Mouse (Mus musculus): Measurements from ENCODE around the gene Asap2. TPM values are rescaled to one million over a fixed set of nuclear protein-coding genes. Genes with fewer than 3 reads are reported as not detected.

Asap2 gene
- polyA plus RNA-seq, 1 experiment from 2014 or later = 7.6 TPM

GRCm38 (mm10) chr12:21234560-21234959, 244.3 kb downstream of the Asap2 start:
- Histone ChIP-seq H3K4me2 (replicated peaks) (no peak overlapping the region), H3K9ac (no peak overlapping the region), H3K4me1 (no peaks in the 10 kb centered on the region), H3K27ac (replicated peaks) (no peak overlapping the region), H3K27me3 (no peaks in the 10 kb centered on the region), H3K36me3 (peaks cover 52% of the 10 kb centered on the region), H3K4me3 (replicated peaks) (no peak overlapping the region), H3K9me3 (replicated peaks) (no peaks in the 10 kb centered on the region)
- 78% methylated on average over 2 of the region's 2 CpGs for whole genome bisulfite sequencing
- no peak for ATAC-seq (ENCODE audit: insufficient number of reproducible peaks, low FRiP score, low TSS enrichment, low read depth)

GRCm38 (mm10) chr12:21241965-21242364, 251.7 kb downstream of the Asap2 start:
- no peak overlapping the region for H3K27ac ChIP-seq (replicated peaks)
- no peaks in the 10 kb centered on the region for H3K9me3 ChIP-seq (replicated peaks)
- H3K27me3 ChIP-seq = no peaks in the 10 kb centered on the region
- 88% methylated on average over 3 of the region's 3 CpGs for WGBS
- H3K9ac ChIP-seq = no peak overlapping the region
- no peak overlapping the region for H3K4me3 ChIP-seq (replicated peaks)
- ATAC-seq (ENCODE audit: insufficient number of reproducible peaks, low FRiP score, low TSS enrichment, low read depth) = no peak
- H3K4me2 ChIP-seq (replicated peaks) = no peak overlapping the region
- peaks cover 35% of the 10 kb centered on the region for H3K36me3 ChIP-seq
- no peaks in the 10 kb centered on the region for H3K4me1 ChIP-seq

- ATAC-seq (ENCODE audit: insufficient number of reproducible peaks, low FRiP score, low TSS enrichment, low read depth) = no peak
- Histone ChIP-seq H3K9me3 (replicated peaks) (no peaks in the 10 kb centered on the region), H3K4me3 (replicated peaks) (no peak overlapping the region), H3K27me3 (no peaks in the 10 kb centered on the region), H3K9ac (no peak overlapping the region), H3K4me1 (no peaks in the 10 kb centered on the region), H3K36me3 (peaks cover 34% of the 10 kb centered on the region), H3K4me2 (replicated peaks) (no peak overlapping the region), H3K27ac (replicated peaks) (no peak overlapping the region)
- 95% methylated on average over 11 of the region's 11 CpGs for WGBS
These were observed 254.2 kb downstream of the Asap2 start for GRCm38 (mm10) chr12:21244375-21244960.

- Histone ChIP-seq H3K27me3 (no peaks in the 10 kb centered on the region), H3K36me3 (peaks cover 54% of the 10 kb centered on the region), H3K4me2 (replicated peaks) (no peak overlapping the region), H3K27ac (replicated peaks) (no peak overlapping the region), H3K4me1 (no peaks in the 10 kb centered on the region), H3K9me3 (replicated peaks) (no peaks in the 10 kb centered on the region), H3K9ac (no peak overlapping the region), H3K4me3 (replicated peaks) (no peak overlapping the region)
- WGBS = 73% methylated on average over 7 of the region's 7 CpGs
- no peak for ATAC-seq (ENCODE audit: insufficient number of reproducible peaks, low FRiP score, low TSS enrichment, low read depth)
These were observed 257.6 kb downstream of the Asap2 start for GRCm38 (mm10) chr12:21247711-21248392.

DNA sequence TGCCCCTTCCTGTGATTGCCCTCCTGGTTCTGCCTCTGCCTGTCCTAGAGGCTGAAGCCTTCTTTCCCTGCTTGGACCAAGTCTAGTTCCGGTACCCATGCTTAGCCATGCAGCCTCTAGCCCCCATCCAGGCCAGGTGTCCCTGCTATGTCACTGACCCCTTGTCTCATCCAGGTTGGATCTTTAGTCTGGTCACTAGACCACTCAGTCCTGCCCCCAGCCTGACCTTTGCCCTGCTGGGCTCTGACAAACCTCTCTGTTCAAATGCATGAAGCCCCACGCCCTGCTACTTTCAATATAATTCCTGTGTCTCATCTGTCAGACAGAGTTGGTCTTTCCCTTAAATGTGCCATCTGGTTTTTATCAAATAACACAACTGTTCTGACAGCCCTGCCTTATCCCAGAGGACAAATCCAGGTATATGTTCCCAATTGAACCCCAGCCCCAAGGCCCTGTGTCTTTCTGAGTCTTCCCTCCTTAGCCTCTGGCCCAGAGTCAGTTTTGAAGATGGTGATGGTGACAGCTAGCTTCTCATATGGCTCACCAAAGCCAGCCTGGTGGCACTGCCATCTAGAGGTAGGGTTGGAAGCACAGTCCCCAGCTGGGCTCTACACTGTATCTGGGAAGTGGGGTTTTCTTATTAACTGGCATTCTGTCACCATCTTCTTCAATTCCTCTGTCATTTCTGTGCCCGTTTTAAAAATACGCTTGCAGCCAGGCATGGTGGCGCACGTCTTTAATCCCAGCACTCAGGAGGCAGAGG, 270.4 kb downstream of the Asap2 start:
- Histone ChIP-seq H3K9me3 (replicated peaks) (no peaks in the 10 kb centered on the region), H3K4me3 (replicated peaks) (no peak overlapping the region), H3K27ac (replicated peaks) (no peak overlapping the region), H3K27me3 (no peaks in the 10 kb centered on the region), H3K4me1 (no peaks in the 10 kb centered on the region), H3K9ac (no peak overlapping the region), H3K4me2 (replicated peaks) (no peak overlapping the region), H3K36me3 (peaks cover 52% of the 10 kb centered on the region)
- 86% methylated on average over 6 of the region's 6 CpGs for WGBS
- ATAC-seq (ENCODE audit: insufficient number of reproducible peaks, low FRiP score, low TSS enrichment, low read depth) = no peak

DNA sequence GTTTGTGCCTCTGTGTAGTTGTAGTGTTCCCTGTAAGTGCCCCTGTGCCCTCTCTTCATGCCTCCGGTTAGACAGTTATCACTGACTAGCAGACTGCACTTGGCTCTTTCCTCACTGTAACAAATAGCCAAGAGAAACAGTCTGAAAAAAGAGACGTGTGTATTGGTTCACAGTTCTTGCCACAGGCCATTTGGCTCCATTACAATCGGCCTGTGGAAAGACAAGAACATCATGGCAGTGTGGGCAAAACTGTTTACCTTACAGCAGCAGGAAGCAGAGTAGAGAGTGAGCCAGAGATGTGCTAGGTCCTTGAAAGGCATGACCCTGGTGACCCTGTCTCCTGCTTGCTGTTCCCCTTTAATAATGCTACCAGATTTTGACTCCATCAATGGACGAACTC, 271.3 kb downstream of the Asap2 start:
- no peaks in the 10 kb centered on the region for H3K4me1 ChIP-seq
- H3K27ac ChIP-seq (replicated peaks) = no peak overlapping the region
- H3K9ac ChIP-seq = no peak overlapping the region
- WGBS = 69% methylated on average over 4 of the region's 4 CpGs
- H3K27me3 ChIP-seq = no peaks in the 10 kb centered on the region
- peaks cover 53% of the 10 kb centered on the region for H3K36me3 ChIP-seq
- ATAC-seq (ENCODE audit: insufficient number of reproducible peaks, low FRiP score, low TSS enrichment, low read depth) = no peak
- no peak overlapping the region for H3K4me2 ChIP-seq (replicated peaks)
- no peaks in the 10 kb centered on the region for H3K9me3 ChIP-seq (replicated peaks)
- no peak overlapping the region for H3K4me3 ChIP-seq (replicated peaks)

GRCm38 (mm10) chr12:21263256-21263655, 273.0 kb downstream of the Asap2 start:
- H3K4me3 ChIP-seq (replicated peaks) = no peak overlapping the region

GRCm38 (mm10) chr12:21264241-21264640, 274.0 kb downstream of the Asap2 start:
- no peak overlapping the region for H3K9ac ChIP-seq
- WGBS = 72% methylated on average over 5 of the region's 5 CpGs
- no peak overlapping the region for H3K4me3 ChIP-seq (replicated peaks)
- no peak overlapping the region for H3K4me2 ChIP-seq (replicated peaks)
- H3K9me3 ChIP-seq (replicated peaks) = no peaks in the 10 kb centered on the region
- ATAC-seq (ENCODE audit: insufficient number of reproducible peaks, low FRiP score, low TSS enrichment, low read depth) = no peak
- H3K27me3 ChIP-seq = no peaks in the 10 kb centered on the region
- peaks cover 45% of the 10 kb centered on the region for H3K36me3 ChIP-seq
- H3K27ac ChIP-seq (replicated peaks) = 0 out of 2 replicates have a peak overlapping the region, but pooled peaks have one; percentile 9
- no peaks in the 10 kb centered on the region for H3K4me1 ChIP-seq

More at GRCm38 (mm10) chr12:21263256-21263655, 273.0 kb downstream of the Asap2 start:
- ATAC-seq (ENCODE audit: insufficient number of reproducible peaks, low FRiP score, low TSS enrichment, low read depth) = no peak
- no peaks in the 10 kb centered on the region for H3K9me3 ChIP-seq (replicated peaks)
- no peaks in the 10 kb centered on the region for H3K4me1 ChIP-seq
- no peak overlapping the region for H3K9ac ChIP-seq
- no peak overlapping the region for H3K4me2 ChIP-seq (replicated peaks)
- 91% methylated on average over 5 of the region's 5 CpGs for WGBS
- H3K27me3 ChIP-seq = no peaks in the 10 kb centered on the region
- peaks cover 44% of the 10 kb centered on the region for H3K36me3 ChIP-seq
- H3K27ac ChIP-seq (replicated peaks) = 0 out of 2 replicates have a peak overlapping the region, but pooled peaks have one; percentile 28

- 86% methylated on average over 3 of the region's 3 CpGs for WGBS
- peaks cover 41% of the 10 kb centered on the region for H3K36me3 ChIP-seq
These were observed 274.7 kb downstream of the Asap2 start for GRCm38 (mm10) chr12:21264970-21265369.

GRCm38 (mm10) chr12:21265501-21265900, 275.2 kb downstream of the Asap2 start:
- no peak overlapping the region for H3K4me2 ChIP-seq (replicated peaks)
- 87% methylated on average over 4 of the region's 4 CpGs for WGBS
- no peak overlapping the region for H3K27ac ChIP-seq (replicated peaks)
- no peaks in the 10 kb centered on the region for H3K27me3 ChIP-seq
- peaks cover 41% of the 10 kb centered on the region for H3K36me3 ChIP-seq
- no peaks in the 10 kb centered on the region for H3K9me3 ChIP-seq (replicated peaks)
- no peaks in the 10 kb centered on the region for H3K4me1 ChIP-seq
- no peak overlapping the region for H3K9ac ChIP-seq
- no peak for ATAC-seq (ENCODE audit: insufficient number of reproducible peaks, low FRiP score, low TSS enrichment, low read depth)
- no peak overlapping the region for H3K4me3 ChIP-seq (replicated peaks)

More at GRCm38 (mm10) chr12:21264970-21265369, 274.7 kb downstream of the Asap2 start:
- H3K4me3 ChIP-seq (replicated peaks) = no peak overlapping the region
- H3K4me1 ChIP-seq = no peaks in the 10 kb centered on the region
- H3K9me3 ChIP-seq (replicated peaks) = no peaks in the 10 kb centered on the region
- H3K27ac ChIP-seq (replicated peaks) = 0 out of 2 replicates have a peak overlapping the region, but pooled peaks have one; percentile 9
- H3K4me2 ChIP-seq (replicated peaks) = no peak overlapping the region
- H3K27me3 ChIP-seq = no peaks in the 10 kb centered on the region
- ATAC-seq (ENCODE audit: insufficient number of reproducible peaks, low FRiP score, low TSS enrichment, low read depth) = no peak
- H3K9ac ChIP-seq = no peak overlapping the region
